Mouse (Mus musculus) retina, adult 2 months (tissue): ENCODE results near the gene Olfr1412.

Source experiments
- DNase-seq: peaks from one replicate; pipeline ENCODE4 v3.0.0-alpha.2; 2012; ENCODE audit warnings: low read depth, low spot score

Gene Olfr1412

GRCm38 (mm10) chr1:92637501-92638172, 52.1 kb downstream of the Olfr1412 start:
- DNase-seq, result no peak

- DNase-seq, result no peak
Measured at GRCm38 (mm10) chr1:92638181-92638580, 52.6 kb downstream of the Olfr1412 start.

- DNase-seq, result no peak
Measured at GRCm38 (mm10) chr1:92638736-92639135, 53.2 kb downstream of the Olfr1412 start.

- no peak for DNase-seq
Measured at GRCm38 (mm10) chr1:92640393-92640792, 54.8 kb downstream of the Olfr1412 start.
